Mouse (Mus musculus) CH12.LX (cell line): ENCODE data around the gene Hoxd8. TPM values are rescaled to one million over a fixed set of nuclear protein-coding genes. Genes with fewer than 3 reads are reported as not detected.

Experiments
- DNase-seq: peaks from one replicate; pipeline ENCODE4 v3.0.0-alpha.2; 2013; ENCODE audit errors: extremely low read depth
- H3K27ac ChIP-seq: 2 replicates; pipeline ENCODE4 v1.5.1; 2012; ENCODE audit warnings: low read depth, mild to moderate bottlenecking, control low read depth, moderate library complexity; ENCODE audit not compliant: insufficient read depth
- H3K27me3 ChIP-seq: replicated peaks from 2 replicates; pipeline ENCODE3; 2012; ENCODE audit warnings: inconsistent platforms
- H3K36me3 ChIP-seq, 2 experiments: replicated peaks in 1 of 2; 2 replicates each; pipeline versions ENCODE3 to v1.6.1; 2012; ENCODE audit warnings: inconsistent platforms in 1 of 2, low read length in 1 of 2, mild to moderate bottlenecking in 1 of 2, mixed read lengths in 1 of 2, moderate library complexity in 1 of 2; ENCODE audit not compliant: control insufficient read depth in 1 of 2, insufficient read depth in 1 of 2
- H3K4me1 ChIP-seq, 2 experiments: 2 replicates each; pipeline ENCODE4 v1.6.1; 2012; ENCODE audit warnings: inconsistent platforms in 1 of 2, moderate library complexity in 1 of 2; ENCODE audit not compliant: insufficient read depth in 2 of 2, control insufficient read depth in 1 of 2
- H3K4me2 ChIP-seq: 2 replicates; pipeline ENCODE4 v1.6.1; 2012; ENCODE audit warnings: low read depth, mild to moderate bottlenecking, control low read depth; ENCODE audit not compliant: poor library complexity, insufficient read depth, severe bottlenecking
- H3K4me3 ChIP-seq, 3 experiments: fragments of 150-350 bp in 1 of 3; sonication (generic) in 1 of 3; replicated peaks in 1 of 3; 2 replicates each; pipeline versions ENCODE3 to v1.5.1; 2011 to 2012; ENCODE audit warnings: low read depth in 2 of 3, low read length in 2 of 3, mild to moderate bottlenecking in 2 of 3, moderate library complexity in 2 of 3, control low read depth in 1 of 3, improper control_type of control experiment in 1 of 3, inconsistent platforms in 1 of 3, mixed read lengths in 1 of 3; ENCODE audit not compliant: poor library complexity in 1 of 3
- H3K79me2 ChIP-seq: replicated peaks from 2 replicates; pipeline ENCODE4 v1.6.1; 2012; ENCODE audit warnings: mild to moderate bottlenecking, moderate library complexity; ENCODE audit not compliant: control insufficient read depth, poor library complexity, insufficient read depth, severe bottlenecking; ENCODE audit errors: extremely low read depth
- H3K9ac ChIP-seq: 2 replicates; pipeline ENCODE4 v1.6.1; 2012; ENCODE audit warnings: low read depth, mild to moderate bottlenecking, control low read depth, moderate library complexity; ENCODE audit not compliant: insufficient read depth
- H3K9me3 ChIP-seq: replicated peaks from 2 replicates; pipeline ENCODE3; 2012; ENCODE audit warnings: low read length, inconsistent platforms, mixed read lengths
- CHD1 ChIP-seq: IDR thresholded peaks from 2 replicates; pipeline ENCODE4 v1.6.1; 2012; ENCODE audit warnings: low read depth, low read length, improper control_type of control experiment, inconsistent platforms
- HCFC1 ChIP-seq: IDR thresholded peaks from 2 replicates; pipeline ENCODE4 v1.6.1; 2012; ENCODE audit warnings: low read depth, mild to moderate bottlenecking, inconsistent platforms, low read length, improper control_type of control experiment
- JUN ChIP-seq: IDR thresholded peaks from 2 replicates; pipeline ENCODE4 v1.6.1; 2011; ENCODE audit warnings: low read depth, mild to moderate bottlenecking, low read length, improper control_type of control experiment, moderate library complexity; ENCODE audit not compliant: insufficient read depth
- JUND ChIP-seq: conservative IDR thresholded peaks from 2 replicates; pipeline ENCODE4 v1.6.1; 2011; ENCODE audit warnings: low read depth, low read length, improper control_type of control experiment
- KAT2A ChIP-seq: IDR thresholded peaks from 2 replicates; pipeline ENCODE4 v1.6.1; 2012; ENCODE audit warnings: low read length, improper control_type of control experiment, inconsistent platforms; ENCODE audit not compliant: insufficient replicate concordance
- MAFK ChIP-seq: IDR thresholded peaks from 2 replicates; pipeline ENCODE4 v1.6.1; 2011; ENCODE audit warnings: low read length, improper control_type of control experiment; ENCODE audit not compliant: insufficient replicate concordance
- MAX ChIP-seq: IDR thresholded peaks from 2 replicates; pipeline ENCODE4 v1.6.1; 2011; ENCODE audit warnings: low read length, improper control_type of control experiment
- MEF2A ChIP-seq: IDR thresholded peaks from 2 replicates; pipeline ENCODE4 v1.6.1; 2014; ENCODE audit warnings: low read depth, mild to moderate bottlenecking, inconsistent platforms, low read length, improper control_type of control experiment, borderline replicate concordance
- MXI1 ChIP-seq: IDR thresholded peaks from 2 replicates; pipeline ENCODE4 v1.6.1; 2011; ENCODE audit warnings: mild to moderate bottlenecking, low read depth, low read length, improper control_type of control experiment
- RCOR1 ChIP-seq: conservative IDR thresholded peaks from 2 replicates; pipeline ENCODE4 v1.6.1; 2012; ENCODE audit warnings: low read depth, mild to moderate bottlenecking, inconsistent platforms, low read length, improper control_type of control experiment
- TBP ChIP-seq: conservative IDR thresholded peaks from 2 replicates; pipeline ENCODE4 v1.6.1; 2011; ENCODE audit warnings: low read depth, low read length, improper control_type of control experiment
- USF1 ChIP-seq: IDR thresholded peaks from 2 replicates; pipeline ENCODE4 v1.6.1; 2014; ENCODE audit warnings: low read depth, mild to moderate bottlenecking, inconsistent platforms, low read length, improper control_type of control experiment
- ZMIZ1 ChIP-seq: IDR thresholded peaks from 2 replicates; pipeline ENCODE4 v1.6.1; 2012; ENCODE audit warnings: low read depth, mild to moderate bottlenecking, inconsistent platforms, low read length, improper control_type of control experiment
- ZNF384 ChIP-seq: IDR thresholded peaks from 2 replicates; pipeline ENCODE4 v1.6.1; 2012; ENCODE audit warnings: low read depth, low read length, improper control_type of control experiment, inconsistent platforms
- dilution Hi-C: fragments of 300-500 bp; cut with MboI; formaldehyde crosslinking; loops from 2 replicates; pipeline ENCODE4 v1.14.3; 2020; ENCODE audit warnings: low sequenced_read_pairs; ENCODE audit not compliant: extremely low pct_unique_long_range_greater_than_20kb, extremely low pct_ligation_motif_present
- in situ Hi-C: fragments of 300-500 bp; cut with MboI; formaldehyde crosslinking; loops from 3 replicates; pipeline ENCODE4 v1.14.3; 2019; ENCODE audit warnings: low sequenced_read_pairs, low pct_ligation_motif_present, low pct_unique_long_range_greater_than_20kb, mixed read lengths
- polyA plus RNA-seq: library from polyadenylated mRNA; unstranded; fragments of >175 nt; gene quantifications from 2 replicates; pipeline ENCODE4 v1.2.1, GENCODE M21; 2012; ENCODE audit warnings: low read depth; ENCODE audit not compliant: insufficient read length
- total RNA-seq, 2 experiments: library from RNA; depleted of rRNA; stranded (reverse); fragments of 300-350 nt in 1 of 2; fragments of >200 nt in 1 of 2; gene quantifications; 2 replicates each; pipeline ENCODE4 v1.2.3; 2012 to 2014

Gene Hoxd8
- total and polyA plus RNA-seq, 3 experiments = 0.20 to 0.31 TPM; not detected in 1

GRCm38 (mm10) chr2:74704999-74705466, 618 bp downstream of the Hoxd8 start:
- peaks cover 0 to 4% of the 10 kb centered on the region in 2 experiments; a peak in 2 of 4 replicates for H3K4me1 ChIP-seq
- in situ Hi-C loops = loop anchor here (25.0 kb wide), 1 partner anchor 882 kb away; no protein-coding TSS in a partner anchor
- TF ChIP-seq JUN (no peak), MXI1 (no peak), RCOR1 (no peak), CHD1 (no peak), MEF2A (no peak), KAT2A (no peak), TBP (no peak), ZNF384 (no peak), MAX (no peak), HCFC1 (no peak), USF1 (no peak), MAFK (no peak)
- H3K27me3 ChIP-seq = peaks cover 6% of the 10 kb centered on the region
- H3K9ac ChIP-seq = no peak overlapping the region
- no peak overlapping the region for H3K4me2 ChIP-seq
- H3K79me2 ChIP-seq = no peaks in the 10 kb centered on the region
- no peaks in the 10 kb centered on the region for H3K9me3 ChIP-seq
- H3K27ac ChIP-seq = no peak overlapping the region
- dilution Hi-C loops = no loop called here
- DNase-seq = no peak
- no peaks in the 10 kb centered on the region for H3K36me3 ChIP-seq
- peak overlapping the region in 1 of 3 experiments; percentile 50 for H3K4me3 ChIP-seq

- peaks cover 0 to 4% of the 10 kb centered on the region in 2 experiments; a peak in 2 of 4 replicates for H3K4me1 ChIP-seq
- H3K36me3 ChIP-seq = no peaks in the 10 kb centered on the region
- H3K79me2 ChIP-seq = no peaks in the 10 kb centered on the region
- no peak overlapping the region for H3K4me2 ChIP-seq
- in situ Hi-C loops = loop anchor here (25.0 kb wide), 1 partner anchor 882 kb away; no protein-coding TSS in a partner anchor
- H3K4me3 ChIP-seq = peak overlapping the region in 1 of 3 experiments; percentile 50
- DNase-seq = peak; percentile 7
- TF ChIP-seq JUND = no peak
- no peak for TF ChIP-seq ZMIZ1
- TF ChIP-seq MXI1 = no peak
- TF ChIP-seq, all 38 proteins: peak for 0
- Histone ChIP-seq H3K27me3 (peaks cover 6% of the 10 kb centered on the region), H3K27ac (no peak overlapping the region), H3K9ac (no peak overlapping the region), H3K9me3 (no peaks in the 10 kb centered on the region)
- dilution Hi-C loops = no loop called here
Observed at GRCm38 (mm10) chr2:74705467-74706089, 1.2 kb downstream of the Hoxd8 start.
